Mouse (Mus musculus) ovary, postnatal 36 days (tissue): ENCODE results near the gene Rgs9.

ENCODE experiments used
- DNase-seq: peaks from one replicate; pipeline ENCODE4 v3.0.0; 2022; ENCODE audit warnings: low spot score, mixed read lengths

Rgs9 gene

GRCm38 (mm10) chr11:109240126-109240525 lies 57.8 kb downstream of the Rgs9 start:
- DNase-seq = no peak

DNA sequence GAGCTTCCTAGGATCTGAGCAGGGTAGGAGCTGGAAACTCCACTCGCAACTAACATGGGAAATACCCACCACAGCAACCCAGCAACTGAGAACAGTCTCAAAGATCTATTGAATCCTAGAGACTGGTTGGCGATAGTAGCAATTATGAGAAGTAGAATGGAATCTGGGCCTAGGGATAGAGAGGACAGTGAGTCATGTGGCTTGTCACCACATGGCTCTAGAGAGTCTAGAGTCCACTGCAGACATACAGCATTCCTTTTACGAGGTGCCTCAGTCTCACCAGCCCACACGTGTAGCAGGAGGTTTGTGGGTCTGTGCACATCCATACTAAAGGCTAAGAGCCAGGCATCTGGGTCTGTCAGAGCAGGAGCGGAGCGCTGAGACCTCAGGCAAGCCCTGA lies 59.3 kb downstream of the Rgs9 start:
- DNase-seq = no peak

DNA sequence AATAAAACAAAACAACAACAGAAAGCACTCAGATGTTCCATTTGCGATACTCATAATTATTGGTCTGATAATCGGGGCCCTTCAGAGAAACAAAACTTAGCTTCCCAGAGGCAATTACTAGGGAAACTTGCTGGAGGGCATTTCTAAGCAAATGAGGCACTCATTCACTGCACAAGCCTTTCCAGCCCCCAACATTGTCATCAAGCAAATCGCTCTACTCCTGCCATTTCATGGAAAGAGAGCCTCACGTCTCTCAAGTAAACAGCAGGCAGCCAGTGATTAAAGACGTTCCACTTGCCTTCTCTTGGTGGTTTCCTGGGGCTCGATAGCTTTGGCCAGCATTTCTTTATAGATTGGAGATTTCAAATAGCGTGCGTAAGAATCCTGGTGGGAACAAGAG lies 60.1 kb downstream of the Rgs9 start:
- DNase-seq = no peak

DNA sequence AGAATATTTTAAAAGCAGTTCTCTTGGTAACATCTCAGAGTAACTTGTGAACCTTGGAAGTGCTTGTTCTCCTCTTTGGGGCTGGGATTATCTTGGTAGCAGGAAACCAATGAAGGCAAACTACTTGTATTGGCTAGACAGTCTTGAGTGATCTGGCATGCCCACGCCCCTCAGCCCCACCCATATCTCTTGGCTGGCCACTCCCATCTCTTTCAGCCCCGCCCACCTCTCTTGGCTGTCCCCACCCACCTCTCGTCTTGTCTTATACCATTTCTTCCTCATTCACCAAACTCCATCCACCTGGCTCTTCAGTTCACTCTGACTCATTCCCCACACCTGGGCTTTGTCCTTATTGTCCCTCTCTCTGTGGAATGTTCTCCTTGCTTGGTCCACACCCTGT lies 64.3 kb downstream of the Rgs9 start:
- no peak for DNase-seq

DNA sequence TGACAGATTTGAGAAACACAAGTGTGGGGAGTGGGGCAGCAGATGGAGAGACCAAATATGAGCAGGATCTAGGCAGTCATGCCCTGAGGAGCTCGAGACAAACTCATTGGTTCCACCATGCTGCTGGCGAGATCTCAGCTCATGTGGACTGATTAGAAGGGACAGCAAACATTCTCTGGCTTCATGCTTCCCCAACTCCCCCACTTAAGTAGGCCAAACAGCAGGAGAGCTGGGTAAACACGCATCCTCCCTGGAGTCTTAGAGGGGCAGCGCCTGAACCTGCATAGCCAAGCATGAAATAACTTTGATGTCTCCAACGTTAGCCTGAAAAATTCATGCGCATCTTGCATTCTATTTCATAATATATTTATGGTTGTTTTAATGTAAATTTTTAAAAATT lies 65.1 kb downstream of the Rgs9 start:
- no peak for DNase-seq

GRCm38 (mm10) chr11:109227139-109227538 lies 70.8 kb downstream of the Rgs9 start:
- no peak for DNase-seq

- DNase-seq = no peak
Measured at GRCm38 (mm10) chr11:109221209-109222007, 76.5 kb downstream of the Rgs9 start.

- no peak for DNase-seq
Measured at GRCm38 (mm10) chr11:109218722-109219430, 79.1 kb downstream of the Rgs9 start.

DNA sequence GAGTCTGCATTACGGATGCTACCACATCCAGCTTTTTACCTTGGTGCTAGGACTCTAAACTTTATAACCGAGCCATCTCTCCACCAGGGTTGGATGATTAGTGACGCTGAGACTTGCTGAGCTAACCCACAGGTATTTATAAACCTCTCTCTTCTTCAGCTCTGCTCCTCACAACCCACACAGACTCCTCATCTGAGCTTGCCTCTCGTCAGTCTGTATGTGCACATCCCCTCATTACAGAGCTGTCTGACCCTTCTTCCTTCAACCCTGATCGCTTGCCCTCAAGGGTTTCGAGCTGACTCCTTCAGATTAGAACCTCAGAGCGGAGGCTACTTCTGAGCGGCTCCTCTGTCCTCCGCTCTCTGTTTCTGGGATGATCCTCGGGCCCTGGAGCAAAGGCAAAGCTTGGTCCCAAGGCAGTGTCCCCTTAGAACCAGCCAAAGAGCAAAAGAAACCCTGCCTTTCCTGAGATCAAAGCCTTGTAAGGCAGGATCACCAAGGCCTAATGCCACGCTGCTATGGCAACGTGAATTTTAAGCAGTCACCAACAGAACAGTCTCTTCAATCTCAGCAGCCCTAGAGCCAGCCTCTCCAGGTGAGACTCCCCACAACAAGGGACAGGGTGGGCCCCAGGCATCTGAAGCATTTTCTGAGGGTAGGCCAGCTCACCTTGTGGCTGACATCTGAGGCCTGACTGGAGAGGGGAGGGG lies 79.9 kb downstream of the Rgs9 start:
- DNase-seq = no peak

GRCm38 (mm10) chr11:109210772-109211171 lies 87.2 kb downstream of the Rgs9 start:
- DNase-seq = no peak

- DNase-seq = no peak
Measured at GRCm38 (mm10) chr11:109210341-109210740, 87.6 kb downstream of the Rgs9 start.

GRCm38 (mm10) chr11:109206732-109207131 lies 91.2 kb downstream of the Rgs9 start:
- DNase-seq = no peak

DNA sequence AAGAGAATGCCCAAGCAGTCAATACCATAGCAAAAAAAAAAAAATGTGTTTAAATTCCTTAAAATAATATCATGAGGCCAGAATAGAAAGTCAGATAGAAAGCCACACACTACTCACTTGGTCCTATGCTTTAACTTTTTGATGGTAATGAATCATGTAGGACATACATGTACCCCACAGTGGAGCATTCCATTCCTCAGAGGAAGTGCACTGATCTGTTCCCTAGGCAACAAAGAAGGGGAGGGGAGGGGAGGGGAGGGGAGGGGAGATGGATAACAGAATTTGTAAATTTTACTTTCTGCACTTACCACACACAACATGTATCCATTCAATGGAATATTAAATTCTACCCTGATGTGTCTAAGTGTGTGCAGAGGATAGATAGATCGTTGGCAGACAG lies 91.9 kb downstream of the Rgs9 start:
- no peak for DNase-seq

DNA sequence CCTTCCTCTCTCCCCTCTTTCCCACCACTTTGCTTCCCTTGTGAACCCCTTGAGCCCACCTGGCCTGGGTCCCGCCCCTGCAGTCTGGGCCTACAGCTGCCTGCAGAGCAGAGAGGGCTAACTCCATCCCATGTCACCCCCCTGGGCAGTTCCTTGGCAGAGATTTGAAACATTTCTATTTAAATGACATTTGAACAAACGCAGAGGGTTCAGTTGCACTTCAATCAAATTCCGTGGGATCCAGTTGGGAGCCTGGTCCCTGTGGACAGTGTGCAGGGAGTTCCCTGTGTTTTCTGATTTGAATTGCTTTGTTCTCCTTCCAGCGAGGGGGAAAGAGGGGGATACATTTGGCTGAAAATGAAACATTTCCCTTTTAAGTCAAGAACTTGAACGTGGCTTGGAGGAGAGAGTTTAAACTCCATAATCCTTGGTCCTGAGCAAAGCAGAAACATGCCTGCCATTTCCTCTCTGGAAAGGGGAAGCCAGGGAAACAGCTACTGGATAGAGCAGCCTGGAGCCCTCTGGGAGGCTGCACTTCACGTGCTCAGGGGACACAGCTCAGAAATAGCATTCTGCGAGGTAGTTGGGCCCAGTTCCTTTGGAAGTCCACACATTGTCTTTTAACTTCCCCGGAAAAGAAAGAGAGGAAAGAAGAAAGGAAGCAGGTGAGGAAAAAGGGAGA lies 98.2 kb downstream of the Rgs9 start:
- no peak for DNase-seq

DNA sequence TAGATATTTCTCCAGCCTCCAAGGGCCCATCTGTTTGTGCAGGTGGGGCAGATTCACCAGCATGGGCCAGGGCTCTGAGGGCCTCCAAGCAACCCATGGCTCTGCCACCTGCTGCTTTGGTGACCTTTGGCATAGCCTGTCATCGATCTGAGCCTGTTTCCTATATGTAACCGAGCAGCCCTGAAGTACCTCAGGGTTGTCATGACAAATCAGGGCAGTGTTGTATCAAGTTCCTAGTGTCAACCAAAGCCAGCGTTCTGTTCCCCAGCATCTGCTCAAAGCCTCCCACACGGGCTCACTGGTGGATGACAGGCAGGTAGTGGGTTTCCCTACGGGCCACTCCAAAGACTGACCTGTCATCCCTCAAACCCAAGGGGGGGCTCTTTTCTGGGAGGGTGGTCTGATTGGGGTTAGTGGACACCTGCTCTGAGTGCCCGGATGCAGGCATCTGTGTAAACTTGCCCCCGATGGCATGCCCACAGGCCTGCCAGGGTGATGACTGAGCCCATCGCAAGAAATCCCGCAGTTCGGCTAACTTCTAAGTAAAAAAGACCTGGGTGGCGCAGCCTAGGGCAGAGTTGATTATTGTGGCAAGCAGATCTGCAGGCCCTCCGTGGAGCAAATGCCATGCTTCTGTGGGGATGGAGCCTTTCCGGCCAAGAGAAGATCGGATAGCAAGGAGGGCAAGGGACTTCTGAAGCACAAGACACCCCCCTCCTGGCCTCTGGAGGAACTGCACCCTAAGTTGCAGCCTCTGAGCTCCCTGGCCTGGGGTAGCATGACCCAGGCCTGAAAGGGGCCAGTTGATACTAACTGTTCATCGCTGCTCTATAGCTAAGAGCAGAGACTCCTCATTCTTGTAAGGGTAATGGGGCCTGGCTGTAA lies 105.0 kb downstream of the Rgs9 start:
- DNase-seq = peak; percentile 75

DNA sequence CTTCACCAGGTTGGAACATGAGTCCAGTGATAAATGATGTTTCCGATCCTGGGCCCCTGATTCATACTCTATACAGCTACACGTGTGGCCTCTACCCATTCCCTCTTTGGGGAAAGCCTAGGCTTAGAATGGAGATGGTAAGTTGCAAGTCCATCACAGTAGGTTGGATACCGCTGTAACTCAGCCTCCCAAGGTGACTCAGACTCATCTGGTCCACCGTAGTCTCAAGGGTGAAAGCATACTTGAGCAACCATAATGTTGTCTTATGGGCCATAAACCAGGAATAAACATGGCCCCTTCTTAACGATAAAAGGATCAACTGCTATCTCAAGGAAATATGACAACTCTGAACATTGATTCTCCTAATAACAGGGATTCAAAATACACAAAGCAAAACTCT lies 109.7 kb downstream of the Rgs9 start:
- no peak for DNase-seq

GRCm38 (mm10) chr11:109187631-109188184 lies 110.2 kb downstream of the Rgs9 start:
- DNase-seq = no peak

GRCm38 (mm10) chr11:109181118-109181517 lies 116.8 kb downstream of the Rgs9 start:
- DNase-seq = no peak

GRCm38 (mm10) chr11:109180290-109180689 lies 117.6 kb downstream of the Rgs9 start:
- no peak for DNase-seq

DNA sequence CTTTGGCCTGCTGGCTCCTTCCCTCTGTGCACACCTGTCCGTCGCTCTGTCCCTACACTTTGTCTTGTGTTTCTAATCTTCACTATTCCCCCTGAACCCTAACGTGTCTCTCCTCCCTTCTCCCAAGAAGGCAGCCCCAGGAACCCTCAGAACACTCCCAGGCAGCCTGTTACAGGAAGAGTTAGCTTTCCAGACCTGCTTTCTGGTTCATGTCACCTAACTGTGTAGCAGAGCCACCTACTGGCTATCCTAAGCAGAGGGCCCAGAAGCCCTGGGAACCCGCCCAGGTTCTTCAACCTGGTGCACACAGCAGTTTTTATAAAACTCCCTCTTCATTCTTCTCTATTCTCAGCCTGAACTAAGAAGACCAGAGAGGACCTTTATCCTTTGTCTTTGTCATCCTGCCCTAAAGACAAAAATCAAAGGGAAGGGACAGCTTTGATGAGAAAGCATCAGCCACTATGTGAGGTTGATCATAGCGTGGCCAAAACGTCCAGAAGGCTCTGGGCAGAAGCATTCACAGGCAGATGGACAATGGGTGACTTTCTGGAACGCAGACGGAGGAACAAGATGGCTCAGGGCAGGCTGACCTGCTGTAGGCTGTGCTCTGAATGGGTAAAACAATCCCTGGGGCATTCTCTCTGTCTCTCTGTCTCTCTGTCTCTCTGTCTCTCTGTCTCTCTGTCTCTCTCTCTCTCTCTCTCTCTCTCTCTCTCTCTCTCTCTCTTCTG lies 119.0 kb downstream of the Rgs9 start:
- peak; percentile 30 for DNase-seq
